Mouse (Mus musculus): ENCODE results near the gene Drd4.

Gene Drd4

DNA sequence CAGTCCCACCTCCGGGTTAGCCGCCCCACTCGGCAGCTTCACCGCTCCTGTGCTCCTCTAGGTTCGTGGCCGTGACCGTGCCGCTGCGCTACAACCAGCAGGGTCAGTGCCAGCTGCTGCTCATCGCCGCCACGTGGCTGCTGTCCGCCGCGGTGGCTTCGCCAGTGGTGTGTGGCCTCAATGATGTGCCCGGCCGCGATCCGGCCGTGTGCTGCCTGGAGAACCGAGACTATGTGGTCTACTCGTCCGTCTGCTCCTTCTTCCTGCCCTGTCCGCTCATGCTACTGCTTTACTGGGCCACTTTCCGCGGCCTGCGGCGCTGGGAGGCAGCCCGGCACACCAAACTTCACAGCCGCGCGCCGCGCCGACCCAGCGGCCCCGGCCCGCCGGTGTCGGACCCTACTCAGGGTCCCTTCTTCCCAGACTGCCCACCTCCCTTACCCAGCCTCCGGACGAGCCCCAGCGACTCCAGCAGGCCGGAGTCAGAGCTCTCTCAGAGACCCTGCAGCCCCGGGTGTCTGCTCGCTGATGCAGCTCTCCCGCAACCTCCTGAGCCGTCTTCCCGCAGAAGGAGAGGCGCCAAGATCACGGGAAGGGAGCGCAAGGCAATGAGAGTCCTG is 2.2 kb downstream of the Drd4 start:
- DNase-seq: peak; percentile 39

DNA sequence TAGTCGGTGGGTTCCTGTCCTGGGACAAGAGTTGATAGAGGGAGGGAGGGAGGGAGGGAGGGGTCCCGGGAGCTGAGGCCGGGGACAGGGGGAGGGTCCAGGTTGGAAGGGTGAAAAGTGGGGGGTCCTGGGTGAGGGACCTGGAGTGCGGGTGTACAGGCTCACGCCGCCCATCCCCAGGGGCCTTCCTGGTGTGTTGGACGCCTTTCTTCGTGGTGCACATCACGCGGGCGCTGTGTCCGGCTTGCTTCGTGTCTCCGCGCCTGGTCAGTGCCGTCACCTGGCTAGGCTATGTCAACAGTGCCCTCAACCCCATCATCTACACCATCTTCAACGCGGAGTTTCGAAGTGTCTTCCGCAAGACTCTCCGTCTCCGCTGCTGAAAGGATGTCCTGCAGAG is 2.7 kb downstream of the Drd4 start:
- no peak for DNase-seq

DNA sequence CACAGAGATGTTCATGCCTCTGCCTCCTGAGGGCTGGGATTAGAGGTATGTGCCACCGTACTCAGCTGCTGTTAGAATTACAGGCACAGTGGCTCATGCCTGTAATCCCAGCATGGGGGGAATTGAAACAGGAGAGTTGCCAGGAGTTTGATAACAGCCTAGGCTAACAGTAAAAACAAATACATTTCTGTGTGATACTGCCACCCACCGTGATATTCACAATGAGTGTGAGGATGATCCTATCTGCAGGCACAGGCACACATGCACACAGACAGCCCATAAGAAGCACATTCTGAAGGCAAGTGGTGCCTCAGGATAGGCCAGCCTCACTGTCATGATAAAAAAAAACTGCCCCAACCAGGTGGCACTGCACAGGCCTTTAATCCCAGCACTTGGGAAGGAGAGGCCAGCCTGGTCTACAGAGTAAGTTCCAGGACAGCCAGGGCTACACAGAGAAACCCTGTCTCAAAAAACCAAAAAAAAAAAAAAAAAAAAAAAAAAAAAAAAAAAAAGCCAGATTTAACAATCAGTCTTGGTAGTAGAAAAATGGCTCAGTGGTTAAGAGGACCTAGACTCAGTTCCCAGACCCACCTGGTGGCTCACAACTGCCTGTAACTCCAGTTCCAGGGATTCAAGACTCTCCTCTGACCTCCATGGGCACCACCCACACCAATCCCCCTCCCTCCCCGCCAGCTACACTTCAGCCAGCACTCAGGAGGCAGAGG is 6.3 kb downstream of the Drd4 start:
- no peak for DNase-seq

DNA sequence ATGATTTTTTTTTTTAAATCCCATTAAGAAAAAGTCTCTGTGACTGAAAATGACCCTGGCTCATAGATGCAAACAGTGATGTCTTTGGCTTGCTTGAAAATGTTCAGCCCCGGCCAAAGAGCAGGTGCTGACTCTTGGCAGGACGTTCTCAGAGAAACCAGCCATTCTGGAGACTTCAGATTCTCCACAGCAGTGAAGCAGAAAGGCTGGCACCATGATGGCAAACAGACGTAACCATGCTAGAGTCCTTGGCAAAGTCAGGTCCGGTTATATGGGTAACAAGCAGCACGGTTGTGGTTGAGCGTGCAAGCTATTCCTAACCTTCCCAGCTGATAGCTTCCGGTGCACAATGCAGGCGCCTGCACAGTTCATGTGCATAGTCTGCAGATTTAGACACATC is 7.4 kb downstream of the Drd4 start:
- no peak for DNase-seq

DNA sequence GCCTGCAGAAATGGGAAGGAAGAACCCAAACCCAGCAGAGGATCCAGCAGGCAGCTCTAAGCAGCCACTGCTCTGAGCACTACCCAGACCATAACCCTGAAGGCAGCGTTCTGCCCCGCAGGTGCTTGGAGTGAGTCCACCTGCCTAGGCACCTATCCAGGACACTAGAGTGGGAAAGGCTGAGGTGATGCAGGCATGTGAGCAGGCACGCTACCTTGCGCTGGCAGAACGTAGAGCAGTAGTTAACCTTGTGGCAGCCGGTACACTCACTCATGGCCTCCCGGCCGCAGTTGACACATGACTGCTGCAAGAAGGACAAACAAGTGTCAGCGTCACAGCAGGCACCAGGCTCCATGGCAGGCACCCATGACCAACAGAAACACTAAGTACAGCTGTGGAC is 9.6 kb downstream of the Drd4 start:
- no peak for DNase-seq

DNA sequence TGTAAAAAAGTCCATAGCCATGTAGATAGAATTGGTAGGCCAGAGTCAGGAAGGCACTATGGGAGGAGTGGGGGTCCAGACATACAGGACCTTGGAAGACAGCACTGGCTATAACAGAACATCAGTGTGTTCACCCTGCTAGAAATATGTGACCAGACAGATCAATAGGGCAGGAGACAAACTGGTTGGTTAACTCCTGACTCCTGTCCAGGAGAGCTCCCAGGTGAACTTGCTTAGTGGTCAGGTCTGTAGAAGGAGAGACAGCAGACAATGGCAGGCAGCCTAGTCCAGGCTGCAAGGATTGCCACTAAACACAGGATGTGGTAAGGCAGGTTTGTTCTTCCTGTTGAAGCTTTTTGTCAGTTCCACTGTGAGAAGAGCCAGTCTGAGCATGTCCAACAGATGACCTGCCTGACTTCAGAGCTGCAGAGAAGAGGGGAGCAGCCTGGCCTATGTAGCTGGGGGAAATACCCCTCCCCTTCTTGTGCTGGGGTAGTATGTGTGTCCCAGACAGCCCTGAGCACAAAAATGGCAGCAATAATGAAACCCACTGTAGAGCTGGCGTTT is 11.0 kb downstream of the Drd4 start:
- DNase-seq: no peak

DNA sequence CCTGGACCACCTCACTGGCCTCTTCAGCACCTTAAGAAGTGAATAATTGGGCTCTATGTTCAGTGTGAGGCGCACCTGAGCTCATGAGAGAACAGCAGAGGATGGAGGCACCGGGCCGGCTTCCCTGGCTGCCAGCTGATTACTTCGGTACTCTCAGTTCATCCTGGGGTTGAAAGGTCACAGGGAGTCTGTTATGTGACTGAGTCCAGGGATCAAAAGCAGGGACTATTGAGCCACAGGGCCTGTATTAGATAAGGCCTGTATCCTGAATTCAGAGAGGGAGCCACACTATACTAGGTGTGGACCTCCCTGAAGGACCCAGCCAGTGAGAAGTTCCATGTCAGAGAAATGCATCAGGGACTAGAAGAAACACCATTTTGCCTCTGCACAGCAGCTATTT is 12.7 kb downstream of the Drd4 start:
- no peak for DNase-seq

DNA sequence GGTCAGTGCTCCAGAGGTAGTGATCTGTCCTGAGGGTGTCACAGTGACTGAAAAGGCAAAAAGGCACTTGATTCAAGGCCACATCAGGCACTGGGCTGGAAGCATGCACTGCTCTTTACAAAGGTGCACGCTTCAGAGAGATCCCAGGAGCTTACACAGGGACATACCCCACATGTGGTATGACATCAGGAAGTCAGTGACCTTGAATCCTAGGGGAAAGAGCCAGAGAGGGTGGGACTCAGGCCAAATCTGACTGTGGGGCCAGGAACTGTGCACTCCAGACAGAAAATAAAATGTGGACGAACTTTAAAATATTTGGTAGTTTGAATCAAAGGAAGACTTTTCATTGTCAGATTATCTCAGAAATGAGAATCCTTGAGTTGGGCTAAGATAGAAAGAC is 22.6 kb downstream of the Drd4 start:
- DNase-seq: no peak

DNA sequence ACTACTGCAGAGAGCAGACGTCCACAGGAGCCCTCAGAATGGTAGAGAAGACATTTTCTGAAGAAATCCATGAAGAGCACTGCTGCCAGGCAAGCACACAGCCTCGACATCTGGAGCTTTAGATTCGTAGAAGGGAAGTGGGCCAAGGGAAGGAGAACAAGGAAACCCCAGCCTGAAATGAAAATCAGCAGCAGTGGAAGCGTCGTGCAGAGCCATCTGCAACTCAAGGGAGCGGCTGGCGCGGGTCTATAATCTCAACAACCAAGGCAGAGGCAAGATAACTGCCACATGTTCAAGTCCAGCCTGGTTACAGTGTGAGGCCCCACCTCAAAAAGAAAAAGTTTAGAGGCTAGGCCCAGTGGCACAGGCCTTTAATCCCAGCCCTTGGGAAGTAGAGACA is 23.3 kb downstream of the Drd4 start:
- no peak for DNase-seq

DNA sequence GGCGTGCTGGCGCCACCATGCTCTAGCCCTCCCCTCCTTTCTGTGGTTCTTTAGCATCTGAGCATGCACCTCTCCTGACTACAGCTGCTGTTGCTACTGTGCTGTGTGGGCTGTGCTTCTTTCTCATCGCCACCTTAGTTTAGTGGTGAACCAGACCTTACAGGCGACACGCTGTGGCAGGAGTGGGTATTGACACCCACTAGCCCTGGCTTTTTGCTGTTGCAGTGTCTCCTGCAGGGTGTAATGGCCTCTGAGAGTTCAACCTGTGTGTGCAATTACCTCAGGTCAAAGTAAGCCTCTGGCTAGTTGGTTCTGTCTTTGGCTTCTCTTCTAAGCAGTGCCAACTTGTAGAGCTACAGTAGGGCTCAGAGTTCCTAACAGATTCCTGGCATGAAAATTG is 24.2 kb downstream of the Drd4 start:
- DNase-seq: peak; percentile 37

DNA sequence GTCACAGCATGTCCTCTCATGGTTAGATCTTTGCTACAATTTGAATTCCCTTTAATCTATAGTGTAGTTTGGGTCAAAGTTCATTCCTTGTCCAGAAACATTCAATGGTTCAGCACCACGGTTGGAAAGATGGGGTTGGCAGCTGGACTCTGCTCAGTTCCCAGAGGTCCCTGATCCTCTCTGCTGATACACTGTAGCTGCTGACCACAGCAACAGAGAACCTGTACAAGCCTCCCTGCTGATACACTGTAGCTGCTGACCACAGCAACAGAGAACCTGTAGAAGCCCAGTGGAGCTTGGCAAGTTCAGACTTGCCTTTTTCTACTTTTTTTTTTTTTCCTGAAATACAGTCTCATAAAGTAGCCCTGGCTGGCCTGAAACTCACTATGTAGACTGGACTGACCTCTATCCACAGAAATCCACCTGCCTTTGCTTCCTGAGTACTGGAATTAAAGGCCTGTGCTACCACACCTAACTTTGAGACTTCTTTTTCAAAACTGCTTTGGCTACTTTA is 25.9 kb downstream of the Drd4 start:
- DNase-seq: no peak

DNA sequence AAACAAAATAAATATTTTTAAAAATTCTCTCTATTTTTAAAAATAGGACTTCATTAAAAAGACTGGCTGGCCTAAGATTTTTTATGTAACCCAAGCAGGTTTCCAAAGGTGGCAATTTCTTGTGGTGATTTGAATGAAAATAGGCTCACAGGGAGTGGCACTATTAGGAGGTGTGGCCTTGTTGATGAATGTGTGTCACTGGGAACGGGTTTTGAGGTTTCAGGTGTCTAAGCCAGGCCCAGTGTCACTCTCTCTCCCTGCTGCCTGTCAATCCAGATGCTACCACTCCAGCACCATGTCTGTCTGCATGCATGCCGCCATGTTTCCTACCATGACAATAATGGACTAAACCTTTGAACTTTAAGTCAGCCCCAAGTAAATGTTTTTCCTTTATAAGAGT is 27.6 kb downstream of the Drd4 start:
- DNase-seq: no peak

DNA sequence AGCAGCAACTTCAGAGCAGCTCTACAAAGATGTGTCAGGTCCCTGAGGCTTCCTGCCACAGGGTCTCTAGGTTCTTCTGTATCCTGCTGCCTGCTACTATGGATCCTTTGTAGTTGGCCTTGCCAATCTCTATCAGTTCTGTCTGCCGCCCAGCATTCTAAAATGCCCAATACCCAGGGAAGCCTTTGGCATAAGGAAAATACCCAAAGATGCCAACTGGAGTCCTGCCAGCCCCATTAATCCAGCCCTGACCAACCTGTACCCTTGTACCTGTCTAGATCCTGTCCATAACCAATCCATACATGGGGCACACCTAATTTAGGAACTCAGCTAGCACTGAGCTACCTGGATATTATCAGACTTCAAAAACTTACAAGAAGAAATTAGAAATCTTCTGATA is 32.9 kb downstream of the Drd4 start:
- no peak for DNase-seq

DNA sequence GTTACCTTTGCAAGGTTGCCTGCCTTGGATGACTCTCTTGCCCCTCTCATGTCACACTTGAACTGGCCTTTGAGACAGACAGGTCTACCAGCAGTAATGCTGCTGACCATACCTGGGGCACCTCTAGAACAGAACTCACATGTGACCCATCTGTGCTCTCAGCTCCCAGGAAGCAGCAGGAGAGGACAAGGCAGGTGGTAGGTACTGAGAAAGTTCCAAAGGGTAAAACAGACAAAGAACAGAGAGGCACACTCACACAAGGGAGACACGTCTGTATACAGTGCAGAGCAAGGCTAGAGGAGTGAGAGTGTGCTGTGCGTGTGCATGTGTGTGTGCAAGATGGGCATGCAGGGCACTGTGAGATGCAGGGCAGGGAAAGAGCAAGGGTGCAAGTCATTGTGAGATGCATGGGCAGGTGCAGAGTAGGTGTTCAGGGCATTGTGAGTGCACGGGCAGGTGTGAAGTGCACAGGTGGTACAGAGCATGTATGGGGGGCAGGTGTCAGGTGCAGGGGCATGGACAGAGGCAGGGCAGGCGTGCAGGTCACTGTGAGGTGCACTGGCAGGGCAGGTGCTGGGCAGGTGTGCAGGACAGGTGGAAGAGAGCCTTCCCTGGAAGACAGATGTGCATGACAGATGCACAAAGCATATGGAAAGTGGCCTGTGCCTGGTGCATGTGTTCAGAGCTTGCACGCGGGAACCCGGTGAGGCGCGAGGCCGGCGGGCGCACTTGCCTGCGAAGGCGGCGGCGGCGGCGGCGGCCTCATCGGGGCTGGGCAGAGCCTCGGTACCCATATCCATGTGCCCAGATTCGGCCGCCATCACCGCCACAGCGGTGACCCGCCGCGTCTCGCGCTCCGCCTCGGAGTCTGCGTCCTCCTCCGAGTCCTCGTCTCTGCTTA is 35.0 kb downstream of the Drd4 start:
- DNase-seq: peak; percentile 33

DNA sequence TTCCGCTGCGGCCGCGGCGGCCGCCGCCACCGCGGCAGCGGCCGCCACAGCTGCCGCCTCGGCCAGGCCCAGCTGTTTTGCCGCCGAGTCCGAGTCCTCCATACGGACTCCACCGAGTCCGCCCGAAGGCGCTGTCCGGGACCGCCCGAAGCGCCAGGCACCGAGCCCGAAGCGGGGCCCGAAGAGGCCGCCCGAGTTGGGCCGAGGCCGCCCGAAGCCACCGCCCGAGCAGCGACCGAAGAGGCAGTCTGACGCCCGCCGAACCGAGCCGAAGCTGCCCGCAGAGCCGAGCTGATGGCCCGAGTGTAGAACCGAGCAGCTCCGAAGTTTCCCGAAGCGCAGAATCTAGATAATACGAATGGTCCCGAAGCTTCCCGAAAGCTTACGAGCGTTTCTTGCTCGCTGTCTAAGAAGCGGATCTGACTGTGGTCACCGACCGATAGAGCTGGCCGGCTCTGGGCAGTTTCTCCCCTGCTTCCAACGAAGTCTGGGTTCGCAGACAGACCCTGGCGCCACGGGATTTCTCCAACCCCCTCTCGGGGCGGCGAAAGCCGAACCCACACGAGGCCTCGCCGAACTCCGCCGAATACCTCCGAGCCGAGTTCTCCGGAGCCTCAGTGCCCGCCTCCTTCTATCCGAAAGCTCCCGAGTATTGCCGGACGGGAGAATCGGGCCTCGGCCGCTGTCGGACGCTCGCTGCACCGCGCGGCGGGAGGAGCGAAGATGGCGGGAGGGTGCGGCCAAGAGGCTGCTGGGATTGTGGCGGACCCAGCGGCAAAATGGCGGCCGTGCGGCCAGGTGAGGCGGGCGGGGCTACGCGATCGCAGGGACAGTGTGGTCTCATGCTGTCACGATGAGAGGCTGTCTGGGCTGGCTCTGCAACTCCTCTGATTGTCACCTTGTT is 35.9 kb downstream of the Drd4 start, which contains the start of the genes Deaf1 and Tmem80:
Gene Deaf1 (minus strand): TSS at position 222 of the 904 bp plus-strand sequence.
Gene Tmem80 (plus strand): TSS at position 271 of the 904 bp plus-strand sequence.
- DNase-seq: peak; percentile 100

DNA sequence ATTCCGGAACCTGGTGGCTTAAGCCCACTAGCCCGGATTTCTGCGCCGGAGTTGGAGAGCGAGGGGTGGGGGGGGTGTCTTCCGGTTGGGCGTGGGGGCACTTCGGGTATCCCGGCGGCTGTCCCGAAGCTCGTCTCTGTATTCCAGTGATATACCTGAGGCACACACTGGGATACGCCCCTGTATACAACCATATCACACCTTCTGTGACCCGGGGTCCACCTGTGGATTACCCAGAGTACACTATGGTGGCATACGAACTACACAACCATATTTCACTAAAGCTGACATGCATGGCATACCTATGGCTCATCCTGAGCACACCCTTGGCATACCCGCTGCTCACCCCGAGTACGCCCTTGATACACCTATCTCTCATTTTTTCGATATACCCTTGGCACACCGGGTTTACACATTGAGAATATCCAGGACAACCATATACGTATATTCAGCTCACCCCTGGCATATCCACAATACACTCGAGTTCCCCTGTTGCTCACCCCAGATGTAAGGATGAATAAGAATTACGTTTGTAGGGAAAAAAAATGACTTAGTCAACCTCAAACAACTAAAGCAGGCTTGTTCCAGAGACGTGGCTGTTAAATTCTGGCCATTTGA is 36.7 kb downstream of the Drd4 start:
- DNase-seq: no peak

DNA sequence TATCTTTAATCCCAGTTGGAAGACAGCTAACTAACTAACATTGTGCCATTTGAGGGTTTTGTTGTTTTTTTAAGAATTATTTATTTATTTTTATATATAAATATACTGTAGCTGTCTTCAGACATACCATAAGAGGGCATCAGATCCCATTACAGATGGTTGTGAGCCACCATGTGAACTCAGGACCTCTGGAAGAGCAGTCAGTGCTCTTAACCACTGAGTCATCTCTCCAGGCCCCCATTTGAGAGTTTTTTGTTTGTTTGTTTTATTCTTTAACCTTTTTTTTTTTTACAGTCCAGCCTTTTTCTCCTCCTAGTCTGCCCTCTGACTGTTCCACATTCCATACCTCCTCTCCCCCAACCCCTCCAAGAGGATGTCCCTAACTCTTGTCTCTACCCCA is 38.9 kb downstream of the Drd4 start:
- DNase-seq: no peak

DNA sequence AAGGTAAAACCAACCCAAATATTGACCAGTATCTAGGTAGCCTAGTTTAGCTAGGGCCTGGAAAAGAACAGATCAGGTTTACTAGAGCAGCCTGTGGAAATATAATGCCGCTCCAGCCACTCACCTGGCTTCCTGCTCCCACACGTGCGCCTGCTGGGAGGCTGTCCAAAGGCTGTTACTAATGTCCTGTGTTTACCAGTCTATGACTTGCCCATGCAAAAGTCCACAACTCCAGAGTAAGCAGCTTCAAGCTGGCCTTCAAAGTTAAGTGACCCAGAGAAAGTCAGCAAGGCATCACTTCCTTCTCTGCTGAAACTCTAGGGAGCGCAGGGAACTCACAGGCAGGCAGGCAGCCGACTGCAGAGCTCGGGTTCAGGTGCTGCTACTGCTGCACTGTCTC is 40.2 kb downstream of the Drd4 start:
- no peak for DNase-seq

DNA sequence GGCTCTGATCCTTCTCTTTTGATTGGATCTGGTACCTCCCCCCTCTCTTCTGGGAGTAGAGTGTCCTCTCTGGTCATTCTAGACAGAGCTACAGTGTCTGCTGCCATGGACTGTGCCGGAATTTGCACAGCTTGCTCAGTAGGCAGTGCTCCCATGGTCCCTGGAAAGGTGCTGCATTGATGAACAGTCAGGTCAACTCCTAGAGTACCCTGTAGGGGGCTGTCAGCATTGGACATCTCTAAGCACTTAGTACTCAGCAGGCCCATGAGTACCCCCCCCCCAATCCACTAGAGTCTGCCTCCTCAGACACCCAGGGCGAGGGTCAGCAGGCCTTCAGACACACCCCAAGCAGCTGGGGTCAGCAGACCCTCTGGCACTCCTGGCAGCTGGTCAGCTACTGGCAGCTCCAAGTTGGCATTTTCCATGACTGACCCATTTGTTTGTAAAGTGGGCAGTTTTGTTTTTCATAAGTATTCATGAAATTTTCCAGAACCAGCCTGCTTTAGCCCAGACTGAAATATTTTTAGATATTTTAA is 43.3 kb downstream of the Drd4 start:
- DNase-seq: no peak

DNA sequence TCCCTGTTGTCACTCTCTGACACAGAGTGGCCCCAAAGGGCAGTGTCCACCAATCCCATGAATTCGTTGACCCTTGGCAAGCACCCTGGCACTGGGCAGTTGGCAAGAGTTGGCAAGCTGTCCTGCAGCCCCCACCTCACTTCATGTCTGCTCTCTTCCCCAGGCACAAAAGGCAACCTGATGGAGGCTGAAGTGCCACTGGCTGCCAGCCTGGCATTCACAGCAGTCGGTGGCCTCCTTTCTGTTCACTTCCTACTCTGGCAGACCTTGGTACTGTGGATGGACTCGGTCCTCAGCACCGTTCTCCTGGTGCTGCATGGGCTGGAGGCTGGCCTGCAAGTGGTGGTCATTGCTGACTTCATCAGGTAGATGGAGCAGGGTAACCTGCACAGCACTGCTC is 43.9 kb downstream of the Drd4 start:
- DNase-seq: no peak

DNA sequence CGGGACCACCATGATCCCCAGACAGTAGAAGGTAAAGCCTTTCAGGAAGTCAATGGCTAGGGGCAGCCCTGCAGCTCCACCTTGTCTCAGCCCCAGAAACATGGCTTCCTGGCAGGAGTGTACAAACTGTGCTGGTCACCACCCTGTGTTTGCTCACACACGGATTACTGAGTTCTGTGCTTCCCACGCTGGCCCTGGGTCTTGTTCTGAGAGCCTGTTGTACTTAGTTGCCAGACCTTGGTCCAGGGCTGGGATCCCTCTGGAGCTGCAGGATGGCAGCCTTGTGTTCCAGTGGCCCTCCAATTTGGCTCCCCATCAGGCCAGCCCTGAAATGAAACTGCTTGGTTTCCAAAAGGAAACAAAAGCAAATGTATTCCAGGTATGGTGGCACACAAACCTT is 44.5 kb downstream of the Drd4 start:
- DNase-seq: no peak

Data from lung, postnatal 14 days (tissue).